Mouse (Mus musculus) kidney, adult 2 months (tissue): ENCODE results near the gene Gm12166.

Experiments
- CTCF ChIP-seq: fragments of 200-500 bp; conservative IDR thresholded peaks from 2 replicates; pipeline ENCODE4 v1.5.1; 2011; ENCODE audit warnings: low read depth, mild to moderate bottlenecking, control low read depth, low read length, moderate library complexity, mixed read lengths; ENCODE audit not compliant: insufficient read depth, insufficient read length
- POLR2A ChIP-seq: fragments of 200-500 bp; IDR thresholded peaks from one replicate; pipeline ENCODE4 v1.6.1; 2011; ENCODE audit warnings: low read depth, low read length, control low read depth

DNA sequence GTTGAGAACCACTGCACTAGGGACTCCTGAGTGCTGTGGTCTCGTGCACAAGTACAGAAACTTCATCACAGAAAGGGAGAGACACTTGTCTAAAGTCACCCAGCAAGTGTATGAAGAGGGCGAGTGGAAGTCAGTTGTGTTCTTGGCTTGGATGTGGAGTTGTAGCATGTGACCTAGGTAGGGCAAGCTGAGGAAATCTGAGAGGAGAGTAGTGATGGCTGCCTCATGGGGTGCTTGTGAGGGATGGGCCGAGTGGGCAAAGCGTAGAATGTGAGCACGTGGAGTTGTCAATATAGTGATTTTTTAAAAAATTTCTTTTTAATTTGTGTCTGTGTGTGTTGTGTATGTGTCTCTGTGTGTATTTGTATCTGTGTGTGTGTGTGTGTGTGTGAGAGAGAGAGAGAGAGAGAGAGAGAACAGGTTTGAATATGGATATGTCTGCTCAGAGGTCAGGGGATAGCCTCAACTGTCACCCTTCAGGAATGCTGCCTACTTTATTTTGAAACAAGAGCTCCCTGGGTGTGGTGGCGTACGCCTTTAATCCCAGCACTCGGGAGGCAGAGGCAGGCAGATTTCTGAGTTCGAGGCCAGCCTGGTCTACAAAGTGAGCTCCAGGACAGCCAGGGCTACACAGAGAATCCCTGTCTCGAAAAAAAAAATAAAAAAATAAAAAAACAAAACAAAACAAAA, 15.4 kb upstream of the Gm12166 start:
- TF ChIP-seq CTCF: no peak
- no peak for TF ChIP-seq POLR2A
